Mouse (Mus musculus): ENCODE measurements at regions not wholly inside any gene's neighbourhood (a gene's known extent, or its start where the extent isn't known, plus 50 kb on each side); places are given as distances from the start of the nearest gene placed in this dataset.

DNA sequence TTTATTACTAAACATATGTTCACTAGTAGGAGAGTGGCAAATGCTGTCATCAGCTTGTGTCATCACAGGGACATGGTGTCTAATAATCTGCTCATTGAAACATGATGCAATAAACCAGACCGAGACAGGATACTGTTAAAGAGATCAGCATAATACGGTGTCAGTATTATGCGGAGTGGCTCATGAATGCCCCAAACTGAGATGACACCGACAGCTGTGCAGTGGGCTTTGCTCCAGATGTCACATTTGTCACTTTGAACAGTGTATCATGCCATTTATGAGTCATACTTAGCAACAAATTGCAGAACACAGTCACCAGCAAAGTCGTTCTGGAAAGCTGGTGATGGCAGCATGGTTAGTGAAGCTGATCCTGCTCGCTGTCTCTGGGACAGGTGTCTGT is 527.2 kb downstream of the Triml1 start:
- no peak for DNase-seq (ENCODE audit: low read depth)

DNA sequence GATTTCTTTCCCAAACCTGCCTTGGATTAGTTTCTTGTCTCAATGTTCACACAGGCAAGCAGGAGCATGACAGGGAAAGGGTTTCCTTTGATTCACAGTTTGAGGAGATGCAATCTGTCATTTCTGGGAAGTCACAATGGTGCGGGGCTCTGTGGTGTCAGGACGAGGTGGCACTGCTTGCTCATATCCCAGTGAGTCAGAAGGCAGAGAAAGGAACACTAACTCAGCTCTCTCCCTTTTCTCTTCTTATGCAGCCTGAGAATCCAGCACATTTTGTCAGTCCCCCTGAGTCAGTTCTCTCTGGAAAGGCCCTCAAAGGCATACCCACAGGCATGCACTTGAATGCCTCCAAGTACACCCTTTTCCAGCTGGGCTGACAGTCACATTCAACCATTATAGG is 544.6 kb downstream of the Triml1 start:
- DNase-seq (ENCODE audit: low read depth): peak; percentile 20

Measured in fibroblast of lung, adult 2 months (primary cell).